Mouse (Mus musculus) CH12.LX (cell line): Measurements from ENCODE around the gene Dnase1l2.

Experiments used
- CHD2 ChIP-seq: IDR thresholded peaks from 2 replicates; pipeline ENCODE4 v1.6.1; 2011; ENCODE audit warnings: low read length, improper control_type of control experiment
- CTCF ChIP-seq, 2 experiments: IDR thresholded peaks in 1 of 2; conservative IDR thresholded peaks in 1 of 2; 2 replicates each; pipeline ENCODE4 v1.5.1; 2011 to 2012; ENCODE audit warnings: low read depth in 2 of 2, low read length in 2 of 2, improper control_type of control experiment in 1 of 2, inconsistent platforms in 1 of 2, mild to moderate bottlenecking in 1 of 2, moderate library complexity in 1 of 2
- E2F4 ChIP-seq: IDR thresholded peaks from 2 replicates; pipeline ENCODE4 v1.6.1; 2011; ENCODE audit warnings: low read depth, low read length, improper control_type of control experiment; ENCODE audit not compliant: insufficient replicate concordance
- EP300 ChIP-seq: IDR thresholded peaks from 2 replicates; pipeline ENCODE4 v1.6.1; 2011; ENCODE audit warnings: low read length, improper control_type of control experiment
- GABPA ChIP-seq: IDR thresholded peaks from 2 replicates; pipeline ENCODE4 v1.6.1; 2012; ENCODE audit warnings: low read depth, low read length, improper control_type of control experiment, inconsistent platforms; ENCODE audit not compliant: insufficient replicate concordance
- HCFC1 ChIP-seq: IDR thresholded peaks from 2 replicates; pipeline ENCODE4 v1.6.1; 2012; ENCODE audit warnings: low read depth, mild to moderate bottlenecking, inconsistent platforms, low read length, improper control_type of control experiment
- JUN ChIP-seq: IDR thresholded peaks from 2 replicates; pipeline ENCODE4 v1.6.1; 2011; ENCODE audit warnings: low read depth, mild to moderate bottlenecking, low read length, improper control_type of control experiment, moderate library complexity; ENCODE audit not compliant: insufficient read depth
- KAT2A ChIP-seq: IDR thresholded peaks from 2 replicates; pipeline ENCODE4 v1.6.1; 2012; ENCODE audit warnings: low read length, improper control_type of control experiment, inconsistent platforms; ENCODE audit not compliant: insufficient replicate concordance
- MAFK ChIP-seq: IDR thresholded peaks from 2 replicates; pipeline ENCODE4 v1.6.1; 2011; ENCODE audit warnings: low read length, improper control_type of control experiment; ENCODE audit not compliant: insufficient replicate concordance
- MAX ChIP-seq: IDR thresholded peaks from 2 replicates; pipeline ENCODE4 v1.6.1; 2011; ENCODE audit warnings: low read length, improper control_type of control experiment
- NELFE ChIP-seq: IDR thresholded peaks from 2 replicates; pipeline ENCODE4 v1.6.1; 2011; ENCODE audit warnings: low read depth, low read length, improper control_type of control experiment
- POLR2A ChIP-seq: IDR thresholded peaks from 2 replicates; pipeline ENCODE4 v1.6.1; 2011; ENCODE audit warnings: low read depth, mild to moderate bottlenecking, improper control_type of control experiment, low read length
- RAD21 ChIP-seq: IDR thresholded peaks from 2 replicates; pipeline ENCODE4 v1.6.1; 2011; ENCODE audit warnings: low read depth, mild to moderate bottlenecking, low read length, improper control_type of control experiment, moderate library complexity
- TBP ChIP-seq: conservative IDR thresholded peaks from 2 replicates; pipeline ENCODE4 v1.6.1; 2011; ENCODE audit warnings: low read depth, low read length, improper control_type of control experiment

- TF ChIP-seq EP300, result no peak
- no peak for TF ChIP-seq JUN
- TF ChIP-seq MAX, result no peak
- no peak for TF ChIP-seq CTCF (conservative IDR thresholded peaks at IDR 0.05 in 1 of 2, IDR thresholded peaks at IDR 0.05 in 1 of 2; ENCODE audit: low read depth in 2 of 2, low read length in 2 of 2)
- no peak for TF ChIP-seq NELFE
- TF ChIP-seq CHD2, result no peak
- TF ChIP-seq RAD21, result no peak
- TF ChIP-seq GABPA, result no peak
- TF ChIP-seq POLR2A, result no peak
- TF ChIP-seq KAT2A, result no peak
- TF ChIP-seq MAFK, result no peak
- no peak for TF ChIP-seq E2F4
- TF ChIP-seq HCFC1, result no peak
- TF ChIP-seq TBP, result no peak
These were observed 38.3 kb upstream of the Dnase1l2 start for GRCm38 (mm10) chr17:24481027-24481815.
